Mouse (Mus musculus) forebrain, embryonic 10.5 days (tissue): ENCODE data around the gene Fat2. TPM values are rescaled to one million over a fixed set of nuclear protein-coding genes. Genes with fewer than 3 reads are reported as not detected.

ENCODE experiments used
- DNase-seq: peaks from one replicate; pipeline ENCODE4 v3.0.0-alpha.2; 2017; ENCODE audit warnings: low spot score; ENCODE audit errors: extremely low spot score
- H3K27ac ChIP-seq: fragments of 300-500 bp; sonication (generic); 2 replicates; pipeline ENCODE4 v1.5.1; 2016; ENCODE audit warnings: mild to moderate bottlenecking
- H3K27me3 ChIP-seq: fragments of 300-500 bp; sonication (generic); 2 replicates; pipeline ENCODE4 v1.6.1; 2016; ENCODE audit warnings: mild to moderate bottlenecking; ENCODE audit not compliant: poor library complexity, severe bottlenecking
- H3K36me3 ChIP-seq: fragments of 300-500 bp; sonication (generic); replicated peaks from 2 replicates; pipeline ENCODE4 v1.6.1; 2016; ENCODE audit warnings: mild to moderate bottlenecking, moderate library complexity
- H3K4me1 ChIP-seq: fragments of 300-500 bp; sonication (generic); 2 replicates; pipeline ENCODE4 v1.6.1; 2016
- H3K4me3 ChIP-seq: fragments of 300-500 bp; sonication (generic); 2 replicates; pipeline ENCODE4 v1.5.1; 2016; ENCODE audit warnings: mild to moderate bottlenecking, moderate library complexity
- H3K9me3 ChIP-seq: fragments of 300-500 bp; sonication (generic); 2 replicates; pipeline ENCODE4 v1.6.1; 2016; ENCODE audit warnings: mild to moderate bottlenecking, moderate library complexity
- WGBS: fragments of 180-500 bp; shearing (Covaris S2); methylation state at CpG from one replicate; pipeline ENCODE4 v1.1.7; 2016; 5-methylcytosine and 5-hydroxymethylcytosine counted together
- polyA plus RNA-seq: library from polyadenylated mRNA; unstranded; fragments of >200 nt; fragmentation: Nextera tagmentation; extraction: Ambion mirVana; gene quantifications from 2 replicates; pipeline ENCODE4 v1.2.1, GENCODE M21; 2016

Gene Fat2
- polyA plus RNA-seq, 1 experiment from 2014 or later = 0.02 TPM

DNA sequence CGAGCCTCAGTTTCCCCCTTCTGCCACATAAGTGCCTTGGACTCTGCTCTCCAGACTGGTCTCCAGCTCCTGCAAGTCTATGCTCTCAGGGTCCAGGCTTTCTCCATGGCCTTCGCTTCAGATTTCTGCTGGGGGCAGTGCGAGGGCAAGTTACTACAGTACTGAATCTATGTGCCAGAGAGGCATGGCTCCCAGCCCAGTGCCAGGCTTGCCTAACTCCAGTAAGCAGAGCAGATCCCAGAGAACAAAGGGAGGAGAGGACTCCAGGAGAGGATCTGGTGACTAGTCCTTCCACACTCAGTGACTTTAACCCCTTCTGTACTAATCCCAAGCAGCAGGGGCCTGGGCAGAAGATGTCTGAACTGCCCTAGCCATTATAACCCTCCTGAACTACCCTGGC, 28.3 kb upstream of the Fat2 start:
- DNase-seq = no peak
- Histone ChIP-seq H3K27me3 (no peaks in the 10 kb centered on the region), H3K4me3 (no peak overlapping the region), H3K27ac (no peak overlapping the region), H3K9me3 (no peaks in the 10 kb centered on the region), H3K4me1 (peaks cover 15% of the 10 kb centered on the region), H3K36me3 (no peaks in the 10 kb centered on the region)
- WGBS = 83% methylated on average over 3 of the region's 3 CpGs

DNA sequence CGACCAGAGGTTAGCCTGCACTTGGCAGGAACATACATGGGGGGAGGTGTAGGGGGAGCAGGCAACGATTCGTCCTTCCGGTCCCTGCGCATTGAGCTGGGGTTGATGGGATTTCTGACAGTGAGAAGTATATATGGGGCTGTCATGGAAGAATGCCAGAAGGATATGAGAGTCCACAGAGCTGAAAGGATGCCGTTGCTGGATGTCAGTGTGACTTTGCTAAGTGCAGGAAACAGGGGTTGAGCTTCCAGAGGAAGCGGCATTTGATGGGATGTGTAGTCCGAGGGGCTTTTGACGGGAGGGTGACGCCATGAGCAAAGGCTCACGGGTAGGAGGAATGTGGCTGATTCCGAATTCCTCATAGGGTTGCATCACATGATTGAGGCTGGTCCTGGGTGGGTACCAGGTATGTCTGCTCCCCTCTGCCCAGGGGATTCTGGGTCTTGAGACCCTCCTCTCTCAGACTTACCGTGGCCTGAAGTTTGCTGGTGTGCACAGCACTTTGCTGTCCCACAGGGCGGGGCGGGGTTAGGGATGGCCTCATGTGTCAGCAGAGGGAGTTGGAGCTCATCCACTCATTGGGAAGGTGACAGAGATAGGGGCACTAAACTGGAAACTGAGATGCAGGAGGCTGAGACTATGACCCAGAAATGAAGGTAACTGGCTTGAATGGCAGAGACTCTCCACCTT, 21.9 kb upstream of the Fat2 start:
- no peak for DNase-seq
- WGBS = 82% methylated on average over 15 of the region's 15 CpGs
- Histone ChIP-seq H3K27me3 (no peaks in the 10 kb centered on the region), H3K4me1 (no peaks in the 10 kb centered on the region), H3K27ac (no peak overlapping the region), H3K4me3 (no peak overlapping the region), H3K36me3 (no peaks in the 10 kb centered on the region), H3K9me3 (no peaks in the 10 kb centered on the region)

DNA sequence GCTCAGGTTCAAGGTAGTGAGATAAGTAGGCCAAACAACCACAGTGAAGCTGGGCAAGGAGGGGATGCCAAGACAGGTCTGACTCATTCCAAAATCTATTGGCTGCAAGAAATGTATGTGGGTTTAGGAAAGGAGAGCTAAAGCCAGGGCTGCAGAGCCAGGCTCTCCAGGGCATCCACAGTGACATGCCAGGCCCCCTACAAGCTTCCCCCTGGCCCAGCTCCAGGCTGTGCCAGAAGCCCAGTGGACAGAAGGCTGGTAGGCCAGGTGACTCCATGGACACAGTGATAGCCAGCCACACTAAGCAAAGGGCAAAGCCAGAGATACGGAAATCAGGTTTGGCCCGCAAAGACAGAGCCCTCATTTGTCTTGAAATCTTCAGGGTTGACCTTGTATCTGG, 20.5 kb upstream of the Fat2 start:
- Histone ChIP-seq H3K27ac (no peak overlapping the region), H3K4me1 (no peaks in the 10 kb centered on the region), H3K9me3 (no peaks in the 10 kb centered on the region), H3K36me3 (no peaks in the 10 kb centered on the region), H3K4me3 (no peak overlapping the region), H3K27me3 (no peaks in the 10 kb centered on the region)
- WGBS = 95% methylated on average over 2 of the region's 2 CpGs
- DNase-seq = no peak

DNA sequence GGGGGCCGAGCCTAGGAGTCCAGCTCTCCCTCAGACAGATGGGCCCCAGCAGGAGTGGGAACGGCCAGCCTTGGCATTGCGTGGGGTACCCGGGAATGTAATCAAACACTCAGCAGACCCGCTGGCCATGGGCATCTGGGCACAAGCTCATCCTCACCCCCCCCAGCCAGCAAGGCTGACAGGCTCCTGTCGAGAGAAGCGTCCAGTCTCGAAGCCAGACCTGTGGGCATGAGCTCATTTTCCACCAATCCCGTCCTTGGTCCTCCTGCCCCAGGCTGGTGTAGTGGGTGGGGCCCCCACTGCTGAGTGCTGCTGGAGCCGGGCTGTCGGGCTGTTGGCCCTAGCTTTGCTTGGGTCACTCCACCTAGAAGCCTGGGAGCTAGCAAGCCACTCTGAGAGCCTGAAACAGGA, 5.6 kb upstream of the Fat2 start:
- no peak for DNase-seq
- no peaks in the 10 kb centered on the region for H3K9me3 ChIP-seq
- H3K27me3 ChIP-seq = no peaks in the 10 kb centered on the region
- WGBS = 73% methylated on average over 11 of the region's 11 CpGs
- H3K36me3 ChIP-seq = no peaks in the 10 kb centered on the region
- H3K4me3 ChIP-seq = no peak overlapping the region
- no peak overlapping the region for H3K27ac ChIP-seq
- H3K4me1 ChIP-seq = no peaks in the 10 kb centered on the region

DNA sequence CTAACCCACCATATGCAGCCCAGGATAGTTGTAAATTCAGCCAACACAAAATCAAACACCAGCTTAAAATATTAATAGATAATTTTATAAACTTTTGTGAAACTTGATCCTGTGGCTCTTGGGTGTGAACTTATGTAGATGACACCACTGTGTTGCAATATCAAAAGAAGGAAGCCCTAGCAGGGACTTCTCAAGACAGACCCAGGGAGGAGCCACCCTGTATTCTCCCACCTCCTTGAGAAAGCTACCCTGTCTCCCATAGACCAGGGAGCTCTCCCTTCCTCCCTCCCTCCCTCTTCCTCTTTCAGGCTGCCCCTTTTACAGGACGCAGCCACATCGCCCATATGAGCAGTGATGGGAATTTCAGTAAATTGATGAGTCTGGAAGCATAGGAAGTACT, 4.4 kb upstream of the Fat2 start:
- H3K9me3 ChIP-seq = no peaks in the 10 kb centered on the region
- no peaks in the 10 kb centered on the region for H3K36me3 ChIP-seq
- H3K27ac ChIP-seq = no peak overlapping the region
- no peak overlapping the region for H3K4me3 ChIP-seq
- DNase-seq = no peak
- WGBS = 89% methylated on average over 2 of the region's 2 CpGs
- no peaks in the 10 kb centered on the region for H3K27me3 ChIP-seq
- peaks cover 6% of the 10 kb centered on the region; the same call in 1 of the 2 replicates for H3K4me1 ChIP-seq

DNA sequence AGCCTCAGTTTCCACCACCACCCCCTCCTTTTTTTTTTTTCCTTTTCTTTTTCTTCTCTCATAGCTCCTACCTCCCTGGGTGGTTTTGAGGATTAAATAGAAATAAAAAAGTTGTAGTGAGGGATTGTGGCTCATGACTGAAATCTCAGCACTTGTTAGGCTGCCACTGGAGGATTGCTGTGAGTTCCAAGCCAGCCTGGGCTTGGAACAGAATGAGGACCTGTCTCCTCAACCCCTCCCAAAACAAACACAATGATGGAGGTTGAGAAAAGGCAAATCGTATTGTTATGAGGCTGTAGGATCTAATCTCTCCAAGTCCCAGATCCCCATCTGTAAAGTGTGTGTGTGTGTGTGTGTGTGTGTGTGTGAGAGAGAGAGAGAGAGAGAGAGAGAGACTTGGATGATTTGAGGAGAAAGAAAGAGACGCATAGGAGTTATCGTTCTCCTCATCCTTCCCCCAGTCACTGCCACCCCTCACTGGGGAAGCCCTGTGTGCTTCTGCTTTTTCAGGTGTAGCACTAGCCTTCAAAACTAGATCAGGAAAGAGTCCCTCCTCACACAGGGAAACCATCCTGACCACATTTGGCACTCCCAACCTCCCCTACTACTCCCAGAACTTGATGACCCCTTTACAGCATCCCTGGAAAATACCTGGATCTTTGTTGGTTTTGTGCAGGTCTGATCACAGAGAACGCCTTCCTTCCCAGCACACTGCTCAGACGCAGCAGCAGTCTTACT, 837 bp upstream of the Fat2 start:
- no peaks in the 10 kb centered on the region for H3K27me3 ChIP-seq
- no peak overlapping the region for H3K4me3 ChIP-seq
- peaks cover 6% of the 10 kb centered on the region; the same call in 1 of the 2 replicates for H3K4me1 ChIP-seq
- no peak for DNase-seq
- WGBS = 81% methylated on average over 5 of the region's 5 CpGs
- no peaks in the 10 kb centered on the region for H3K9me3 ChIP-seq
- no peak overlapping the region for H3K27ac ChIP-seq
- H3K36me3 ChIP-seq = no peaks in the 10 kb centered on the region

DNA sequence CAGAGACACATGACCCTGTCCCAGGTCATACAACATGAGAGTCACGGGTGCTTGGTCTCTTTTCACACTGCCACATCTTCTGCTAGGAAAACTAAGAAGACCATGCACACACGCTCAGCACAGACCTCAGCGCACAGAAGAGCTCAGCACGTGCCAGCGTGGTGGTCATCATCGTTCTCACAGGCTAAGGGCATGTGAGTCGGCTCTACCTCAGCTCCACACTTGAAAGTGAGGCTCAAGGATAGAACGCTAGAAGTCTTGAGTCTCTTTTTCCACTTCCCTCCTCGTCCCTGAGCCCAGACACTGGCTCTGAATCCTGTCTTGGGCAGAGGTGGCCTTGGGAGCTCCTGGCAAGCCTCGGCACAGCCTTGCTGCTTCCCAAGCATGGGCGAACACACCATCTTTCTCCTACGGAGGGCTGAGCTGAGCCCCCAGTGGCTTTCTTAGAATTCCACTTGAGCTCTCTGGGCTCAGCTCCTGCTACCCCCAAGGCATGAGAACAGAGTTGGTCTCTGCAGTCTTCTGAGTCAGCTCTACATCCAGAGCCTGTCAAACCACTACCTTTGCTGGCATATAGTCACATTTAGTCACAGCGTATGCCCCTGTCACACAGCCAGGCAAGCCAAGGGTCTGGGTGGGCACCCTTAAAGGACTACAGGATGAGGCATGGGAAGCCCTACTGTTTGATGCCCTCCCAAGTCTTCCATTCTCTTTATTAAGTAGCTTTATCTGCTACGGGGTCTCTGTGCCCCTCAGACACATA, 869 bp downstream of the Fat2 start:
- H3K4me3 ChIP-seq = no peak overlapping the region
- 88% methylated on average over 14 of the region's 14 CpGs for WGBS
- no peaks in the 10 kb centered on the region for H3K36me3 ChIP-seq
- peaks cover 6% of the 10 kb centered on the region; the same call in 1 of the 2 replicates for H3K4me1 ChIP-seq
- no peak overlapping the region for H3K27ac ChIP-seq
- H3K9me3 ChIP-seq = no peaks in the 10 kb centered on the region
- no peak for DNase-seq
- H3K27me3 ChIP-seq = no peaks in the 10 kb centered on the region

DNA sequence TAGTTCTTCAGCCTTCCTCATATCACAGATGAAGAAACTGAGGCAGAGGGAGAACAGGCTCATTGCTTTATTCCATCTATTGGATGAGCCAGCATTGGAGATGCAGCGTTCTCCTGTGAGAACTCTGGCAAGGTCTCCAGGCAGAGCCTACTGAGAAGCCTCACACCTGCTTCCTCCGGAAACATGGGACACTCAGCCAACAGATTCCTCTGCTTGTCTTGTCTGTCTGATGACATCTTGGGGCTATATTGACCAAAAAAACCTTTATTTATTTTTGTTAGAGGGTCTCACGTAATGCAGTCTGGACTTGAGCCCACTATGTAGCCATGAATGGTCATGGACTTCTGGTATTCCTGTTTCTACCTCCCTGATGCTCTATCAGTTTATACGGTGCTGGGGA, 1.8 kb downstream of the Fat2 start:
- no peaks in the 10 kb centered on the region for H3K9me3 ChIP-seq
- peaks cover 6% of the 10 kb centered on the region; the same call in 1 of the 2 replicates for H3K4me1 ChIP-seq
- no peaks in the 10 kb centered on the region for H3K36me3 ChIP-seq
- 93% methylated on average over 4 of the region's 4 CpGs for WGBS
- no peaks in the 10 kb centered on the region for H3K27me3 ChIP-seq
- no peak overlapping the region for H3K4me3 ChIP-seq
- DNase-seq = no peak
- no peak overlapping the region for H3K27ac ChIP-seq

DNA sequence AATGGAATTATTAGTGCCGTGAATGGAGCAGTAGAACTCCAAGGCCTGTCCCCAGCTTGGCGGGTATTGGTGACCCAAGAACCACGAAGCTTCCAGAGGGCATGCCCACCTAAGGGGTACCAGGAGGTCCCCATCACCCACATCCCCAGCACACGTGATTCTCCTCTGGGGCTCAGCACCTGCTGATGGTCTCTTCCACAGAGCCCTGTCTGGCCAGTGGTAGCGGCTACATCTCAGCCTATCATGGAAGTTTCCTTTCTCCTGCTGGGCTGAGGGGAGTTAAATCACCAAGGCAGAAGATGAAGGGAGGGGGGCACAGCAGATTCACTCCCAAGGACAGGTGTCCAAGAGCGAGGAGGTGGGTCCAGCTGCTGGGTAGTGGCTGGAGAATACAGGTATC, 2.3 kb downstream of the Fat2 start:
- whole genome bisulfite sequencing = 79% methylated on average over 6 of the region's 6 CpGs
- no peak for DNase-seq

DNA sequence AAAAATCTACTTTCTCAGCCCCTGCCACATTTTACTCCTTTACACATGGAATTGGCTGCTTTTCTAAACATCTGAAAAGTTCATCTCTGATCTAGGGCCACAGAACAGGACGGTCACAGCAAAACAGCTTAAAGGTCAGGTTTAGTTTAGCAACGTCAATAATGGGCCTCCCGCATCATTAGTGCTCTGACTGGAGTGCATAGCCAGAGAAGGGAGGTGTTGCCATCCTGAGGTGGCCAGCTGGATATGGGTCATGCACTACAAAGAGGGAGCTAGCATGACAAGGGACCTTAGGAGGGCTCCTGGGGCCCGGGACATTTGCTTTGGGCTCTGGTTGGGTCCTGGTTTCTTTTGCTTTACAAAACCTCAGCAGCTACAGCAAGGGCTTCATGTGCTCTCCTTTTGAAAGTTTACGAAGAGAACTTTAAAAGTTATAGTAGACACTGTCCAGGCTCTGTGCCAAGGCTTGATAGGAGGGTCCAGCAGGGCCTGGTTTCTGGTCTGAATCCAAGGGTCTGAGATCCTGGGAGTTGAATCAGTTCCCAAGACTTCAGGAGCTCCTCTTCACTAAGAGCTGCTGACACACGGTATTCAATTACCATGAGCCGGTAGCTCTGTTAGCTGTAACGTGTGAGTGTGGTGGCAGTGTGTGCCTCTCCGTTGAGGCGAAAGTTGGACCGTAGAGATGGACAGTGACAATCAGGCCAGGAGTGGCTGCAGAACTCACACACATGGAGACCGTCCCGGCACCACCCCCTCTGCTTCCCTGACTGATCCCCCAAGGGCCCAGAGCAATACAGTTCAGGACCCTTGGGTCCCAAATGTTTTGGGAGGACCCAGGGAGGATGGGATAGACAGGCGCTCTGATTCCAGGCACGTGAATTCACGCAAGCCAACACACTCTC, 6.2 kb downstream of the Fat2 start:
- WGBS = 90% methylated on average over 16 of the region's 16 CpGs
- no peak for DNase-seq

More for the DNA sequence above, 2.3 kb downstream of the Fat2 start:
- Histone ChIP-seq H3K27me3 (no peaks in the 10 kb centered on the region), H3K36me3 (no peaks in the 10 kb centered on the region), H3K9me3 (no peaks in the 10 kb centered on the region), H3K4me1 (peaks cover 6% of the 10 kb centered on the region; the same call in 1 of the 2 replicates), H3K4me3 (no peak overlapping the region), H3K27ac (no peak overlapping the region)

DNA sequence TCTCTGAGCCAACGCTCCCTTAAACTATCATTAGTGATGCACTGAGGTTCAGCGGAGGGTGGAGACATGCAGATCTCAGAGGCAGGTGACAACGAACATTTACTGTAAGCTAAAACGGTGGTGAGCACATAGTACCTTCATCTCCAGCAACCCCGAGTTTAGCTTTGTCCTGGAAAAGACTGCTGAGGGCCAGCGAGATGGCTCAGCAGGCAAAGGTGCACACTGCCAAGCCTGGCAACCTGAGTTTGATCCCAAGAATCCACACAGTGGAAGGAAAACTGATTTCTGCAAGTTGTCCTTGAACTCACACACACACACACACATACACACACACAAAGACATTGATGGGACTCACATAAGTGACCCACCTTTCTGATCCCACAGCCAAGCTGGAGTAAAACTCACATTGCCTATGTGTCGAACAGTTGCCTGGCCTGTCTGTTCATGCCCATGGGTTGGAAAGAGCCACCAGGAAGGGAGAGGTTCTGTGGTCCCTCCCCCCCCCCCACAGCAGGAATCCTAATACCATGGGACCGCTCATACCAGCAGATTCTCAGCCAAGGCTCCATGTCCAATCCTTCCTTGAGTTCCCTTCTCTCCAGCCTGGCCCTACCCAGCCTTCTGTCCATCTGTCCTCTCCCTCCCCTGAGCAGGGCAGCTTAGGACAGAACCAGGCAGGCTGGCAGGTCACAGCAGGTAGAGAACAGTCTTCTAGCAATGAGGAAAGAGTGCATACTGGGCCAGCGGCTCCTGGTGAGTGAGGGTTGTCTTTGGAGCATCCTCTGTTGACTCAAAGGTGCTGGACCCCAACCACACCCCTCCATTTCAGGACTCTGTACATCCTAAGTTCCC, 8.6 kb downstream of the Fat2 start:
- Histone ChIP-seq H3K27ac (no peak overlapping the region), H3K4me1 (0 out of 2 replicates have a peak, but pooled peaks cover 3% of the 10 kb centered on the region), H3K4me3 (no peak overlapping the region), H3K36me3 (no peaks in the 10 kb centered on the region), H3K9me3 (no peaks in the 10 kb centered on the region), H3K27me3 (no peaks in the 10 kb centered on the region)
- WGBS = 88% methylated on average over 9 of the region's 9 CpGs
- DNase-seq = no peak

More for the DNA sequence above, 6.2 kb downstream of the Fat2 start:
- H3K27me3 ChIP-seq = no peaks in the 10 kb centered on the region
- 0 out of 2 replicates have a peak, but pooled peaks cover 3% of the 10 kb centered on the region for H3K4me1 ChIP-seq
- no peaks in the 10 kb centered on the region for H3K9me3 ChIP-seq
- no peak overlapping the region for H3K4me3 ChIP-seq
- H3K36me3 ChIP-seq = no peaks in the 10 kb centered on the region
- H3K27ac ChIP-seq = no peak overlapping the region
